Mouse (Mus musculus): ENCODE measurements around the gene Runx2. TPM values are rescaled to one million over a fixed set of nuclear protein-coding genes. Genes with fewer than 3 reads are reported as not detected.

Gene Runx2
- total RNA-seq, 1 experiment: 0.71 TPM

DNA sequence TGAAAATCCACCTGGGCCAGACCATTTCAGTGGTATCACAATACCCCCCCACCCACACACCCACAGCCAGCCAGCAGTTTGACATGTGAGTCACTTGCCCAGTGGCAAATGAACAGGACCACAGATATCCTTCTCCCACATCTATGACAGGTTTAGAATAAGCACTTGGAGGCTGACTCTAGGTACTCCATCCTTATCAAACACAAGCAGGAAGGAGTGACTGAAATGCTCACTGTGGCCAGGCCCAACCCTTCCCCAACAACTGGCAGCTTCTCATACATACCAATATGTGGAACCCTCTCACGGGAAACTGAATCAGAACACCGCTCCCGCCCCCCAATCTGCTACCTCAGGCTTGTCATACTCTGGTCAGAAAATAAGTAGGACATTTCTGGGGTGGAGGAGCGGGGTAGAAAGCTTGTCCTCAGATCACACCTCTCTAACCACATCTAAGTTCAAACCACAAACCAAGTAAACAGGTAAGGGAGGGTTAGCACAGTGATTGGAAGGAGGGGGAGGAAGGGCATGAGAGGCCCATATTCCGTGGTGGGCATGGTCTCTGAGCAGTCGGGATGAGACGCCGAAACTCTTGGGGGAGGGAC lies 245.5 kb downstream of the Runx2 start:
- in situ Hi-C loops (cut with MboI; ENCODE audit: low sequenced_read_pairs in 2 of 2, unreplicated experiment in 2 of 2): no loop called here
- DNase-seq (ENCODE audit: low read depth, low spot score): no peak
- Histone ChIP-seq H3K4me1 (ENCODE audit: control insufficient read depth in 2 of 2, insufficient read depth in 2 of 2, low read length in 2 of 2, poor library complexity in 1 of 2) (no peaks in the 10 kb centered on the region), H3K9ac (ENCODE audit: insufficient read depth, low read depth, low read length, poor library complexity, severe bottlenecking) (no peak overlapping the region), H3K36me3 (ENCODE audit: control insufficient read depth, insufficient read depth, low read length, poor library complexity, severe bottlenecking) (no peaks in the 10 kb centered on the region), H3K9me3 (ENCODE audit: control insufficient read depth, insufficient read depth, low read depth, low read length) (no peaks in the 10 kb centered on the region), H3K4me3 (ENCODE audit: insufficient read depth in 1 of 2, low read depth in 1 of 2, low read length in 2 of 2, poor library complexity in 1 of 2, severe bottlenecking in 1 of 2) (no peak overlapping the region), H3K27ac (ENCODE audit: insufficient read depth, low read depth, low read length, poor library complexity, severe bottlenecking) (no peak overlapping the region)
- TF ChIP-seq HCFC1 (IDR thresholded peaks at IDR 0.05; ENCODE audit: borderline replicate concordance, insufficient read depth, low read length): no peak
- no peak for TF ChIP-seq CHD2 (IDR thresholded peaks at IDR 0.05; ENCODE audit: low read depth, low read length)
- TF ChIP-seq ZC3H11A (IDR thresholded peaks at IDR 0.05; ENCODE audit: borderline replicate concordance, low read depth, low read length): no peak
- TF ChIP-seq MAFK (IDR thresholded peaks at IDR 0.05; ENCODE audit: insufficient read depth, low read depth, low read length): no peak
- TF ChIP-seq ZNF384 (IDR thresholded peaks at IDR 0.05; ENCODE audit: low read depth, low read length): no peak

DNA sequence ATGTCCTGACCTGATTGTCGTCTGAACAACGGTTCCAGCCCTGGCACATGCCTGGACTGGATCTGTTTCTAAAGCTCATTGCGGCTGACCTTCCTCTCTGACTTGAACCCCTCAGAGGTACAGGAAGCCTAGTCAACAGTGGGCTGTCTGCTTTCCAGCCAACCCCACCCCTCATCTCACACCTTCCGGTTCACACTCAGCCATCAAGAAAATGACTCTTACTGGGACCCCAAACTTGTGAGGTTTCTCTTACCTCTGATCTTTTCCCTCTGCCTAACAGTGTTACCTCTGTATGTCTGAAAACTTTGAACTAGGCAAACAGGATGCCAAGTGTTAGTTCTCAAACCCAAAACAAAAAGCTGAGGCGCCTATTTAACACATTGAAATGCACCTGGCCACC lies 247.6 kb downstream of the Runx2 start:
- Histone ChIP-seq H3K9ac (ENCODE audit: insufficient read depth, low read depth, low read length, poor library complexity, severe bottlenecking) (no peak overlapping the region), H3K9me3 (ENCODE audit: control insufficient read depth, insufficient read depth, low read depth, low read length) (no peaks in the 10 kb centered on the region), H3K27ac (ENCODE audit: insufficient read depth, low read depth, low read length, poor library complexity, severe bottlenecking) (no peak overlapping the region), H3K4me1 (ENCODE audit: control insufficient read depth in 2 of 2, insufficient read depth in 2 of 2, low read length in 2 of 2, poor library complexity in 1 of 2) (no peaks in the 10 kb centered on the region), H3K36me3 (ENCODE audit: control insufficient read depth, insufficient read depth, low read length, poor library complexity, severe bottlenecking) (no peaks in the 10 kb centered on the region), H3K4me3 (ENCODE audit: insufficient read depth in 1 of 2, low read depth in 1 of 2, low read length in 2 of 2, poor library complexity in 1 of 2, severe bottlenecking in 1 of 2) (no peak overlapping the region)
- in situ Hi-C loops (cut with MboI; ENCODE audit: low sequenced_read_pairs in 2 of 2, unreplicated experiment in 2 of 2): no loop called here
- no peak for TF ChIP-seq CHD2 (IDR thresholded peaks at IDR 0.05; ENCODE audit: low read depth, low read length)
- no peak for TF ChIP-seq ZC3H11A (IDR thresholded peaks at IDR 0.05; ENCODE audit: borderline replicate concordance, low read depth, low read length)
- TF ChIP-seq MAFK (IDR thresholded peaks at IDR 0.05; ENCODE audit: insufficient read depth, low read depth, low read length): no peak
- no peak for TF ChIP-seq HCFC1 (IDR thresholded peaks at IDR 0.05; ENCODE audit: borderline replicate concordance, insufficient read depth, low read length)
- TF ChIP-seq ZNF384 (IDR thresholded peaks at IDR 0.05; ENCODE audit: low read depth, low read length): no peak
- DNase-seq (ENCODE audit: low read depth, low spot score): no peak

DNA sequence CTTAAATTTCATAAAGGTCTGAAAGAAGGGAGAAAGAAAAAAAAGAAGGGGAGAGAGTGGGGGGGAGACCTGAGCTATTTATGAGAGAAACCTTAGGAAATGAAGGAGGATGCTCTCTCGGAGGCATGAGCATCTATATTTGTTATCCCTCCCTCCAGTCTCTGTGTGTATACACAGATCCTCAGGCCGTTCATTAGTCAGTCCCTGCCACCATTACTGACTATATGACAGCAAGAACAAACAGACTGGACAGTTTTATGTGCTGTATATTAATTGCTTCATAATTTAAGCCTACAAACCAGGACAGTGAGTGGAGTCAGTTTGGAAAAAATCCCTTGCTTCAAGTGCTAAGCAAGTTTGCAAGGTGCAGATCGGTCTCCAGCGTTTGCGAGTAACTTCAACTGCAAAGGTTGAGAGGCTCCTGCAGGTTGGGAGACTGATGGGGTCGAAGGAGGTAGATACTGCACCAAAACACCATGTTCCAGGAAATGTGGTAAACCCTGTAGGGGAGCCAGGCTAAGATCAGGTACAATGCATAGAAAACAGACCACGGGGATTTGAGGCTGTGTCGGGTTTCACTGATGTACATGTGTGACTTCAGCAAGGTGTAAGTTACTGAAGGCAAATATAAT lies 248.6 kb downstream of the Runx2 start:
- Histone ChIP-seq H3K4me1 (ENCODE audit: control insufficient read depth in 2 of 2, insufficient read depth in 2 of 2, low read length in 2 of 2, poor library complexity in 1 of 2) (no peaks in the 10 kb centered on the region), H3K9ac (ENCODE audit: insufficient read depth, low read depth, low read length, poor library complexity, severe bottlenecking) (no peak overlapping the region), H3K4me3 (ENCODE audit: insufficient read depth in 1 of 2, low read depth in 1 of 2, low read length in 2 of 2, poor library complexity in 1 of 2, severe bottlenecking in 1 of 2) (no peak overlapping the region), H3K9me3 (ENCODE audit: control insufficient read depth, insufficient read depth, low read depth, low read length) (no peaks in the 10 kb centered on the region), H3K36me3 (ENCODE audit: control insufficient read depth, insufficient read depth, low read length, poor library complexity, severe bottlenecking) (no peaks in the 10 kb centered on the region), H3K27ac (ENCODE audit: insufficient read depth, low read depth, low read length, poor library complexity, severe bottlenecking) (no peak overlapping the region)
- in situ Hi-C loops (cut with MboI; ENCODE audit: low sequenced_read_pairs in 2 of 2, unreplicated experiment in 2 of 2): no loop called here
- TF ChIP-seq MAFK (IDR thresholded peaks at IDR 0.05; ENCODE audit: insufficient read depth, low read depth, low read length) (no peak), CHD2 (IDR thresholded peaks at IDR 0.05; ENCODE audit: low read depth, low read length) (no peak), ZC3H11A (IDR thresholded peaks at IDR 0.05; ENCODE audit: borderline replicate concordance, low read depth, low read length) (no peak), HCFC1 (IDR thresholded peaks at IDR 0.05; ENCODE audit: borderline replicate concordance, insufficient read depth, low read length) (no peak), ZNF384 (IDR thresholded peaks at IDR 0.05; ENCODE audit: low read depth, low read length) (no peak)
- DNase-seq (ENCODE audit: low read depth, low spot score): no peak

DNA sequence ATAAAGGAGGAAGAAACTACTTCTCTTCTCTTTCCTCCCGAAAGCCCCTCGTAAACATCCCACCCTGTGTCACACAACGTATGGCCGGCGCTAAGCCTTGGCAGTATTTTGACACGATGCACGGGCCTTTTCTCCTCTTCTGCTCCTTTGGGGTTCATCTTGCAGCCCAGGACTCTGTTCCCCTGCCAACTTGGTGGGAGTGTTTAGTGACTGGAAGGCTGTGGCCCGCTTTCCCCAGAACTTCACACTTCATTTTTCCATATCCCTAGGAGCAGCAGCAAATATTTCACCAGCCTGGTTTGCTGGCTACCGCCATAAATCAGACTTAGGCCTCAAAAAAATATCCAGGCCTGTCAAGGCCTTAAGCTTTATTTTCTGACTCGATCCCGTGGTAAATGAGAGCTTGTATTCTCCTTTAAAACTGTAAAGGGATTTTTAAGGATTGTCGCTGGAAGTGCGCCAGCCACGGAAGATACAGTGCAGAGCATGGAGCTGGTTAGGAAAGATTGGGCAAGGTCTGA lies 249.2 kb downstream of the Runx2 start:
- H3K36me3 ChIP-seq (ENCODE audit: control insufficient read depth, insufficient read depth, low read length, poor library complexity, severe bottlenecking): no peaks in the 10 kb centered on the region
- in situ Hi-C loops (cut with MboI; ENCODE audit: low sequenced_read_pairs in 2 of 2, unreplicated experiment in 2 of 2): no loop called here
- no peak overlapping the region for H3K27ac ChIP-seq (ENCODE audit: insufficient read depth, low read depth, low read length, poor library complexity, severe bottlenecking)
- TF ChIP-seq HCFC1 (IDR thresholded peaks at IDR 0.05; ENCODE audit: borderline replicate concordance, insufficient read depth, low read length): no peak
- TF ChIP-seq MAFK (IDR thresholded peaks at IDR 0.05; ENCODE audit: insufficient read depth, low read depth, low read length): no peak
- no peak for TF ChIP-seq ZC3H11A (IDR thresholded peaks at IDR 0.05; ENCODE audit: borderline replicate concordance, low read depth, low read length)
- no peak for TF ChIP-seq ZNF384 (IDR thresholded peaks at IDR 0.05; ENCODE audit: low read depth, low read length)
- TF ChIP-seq CHD2 (IDR thresholded peaks at IDR 0.05; ENCODE audit: low read depth, low read length): no peak
- H3K4me1 ChIP-seq (ENCODE audit: control insufficient read depth in 2 of 2, insufficient read depth in 2 of 2, low read length in 2 of 2, poor library complexity in 1 of 2): no peaks in the 10 kb centered on the region
- DNase-seq (ENCODE audit: low read depth, low spot score): no peak
- H3K9me3 ChIP-seq (ENCODE audit: control insufficient read depth, insufficient read depth, low read depth, low read length): no peaks in the 10 kb centered on the region
- no peak overlapping the region for H3K9ac ChIP-seq (ENCODE audit: insufficient read depth, low read depth, low read length, poor library complexity, severe bottlenecking)
- no peak overlapping the region for H3K4me3 ChIP-seq (ENCODE audit: insufficient read depth in 1 of 2, low read depth in 1 of 2, low read length in 2 of 2, poor library complexity in 1 of 2, severe bottlenecking in 1 of 2)

All from ES-E14 (cell line).